Mouse (Mus musculus) liver, embryonic 15.5 days (tissue): ENCODE results near the gene Plekha1. TPM values are rescaled to one million over a fixed set of nuclear protein-coding genes. Genes with fewer than 3 reads are reported as not detected.

Experiments
- ATAC-seq: fragments of 200-750 bp; cut with Nextera tagmentation; 2 replicates; pipeline ENCODE4 v1.8.0; 2017; ENCODE audit warnings: moderate number of reproducible peaks, mild to moderate bottlenecking, moderate library complexity; ENCODE audit not compliant: insufficient read depth
- H3K27ac ChIP-seq: fragments of 300-500 bp; sonication (generic); replicated peaks from 2 replicates; pipeline ENCODE4 v1.5.1; 2015; ENCODE audit warnings: mild to moderate bottlenecking, inconsistent platforms
- H3K27me3 ChIP-seq: fragments of 300-500 bp; sonication (generic); 2 replicates; pipeline ENCODE4 v1.6.1; 2015; ENCODE audit warnings: mild to moderate bottlenecking, inconsistent platforms
- H3K36me3 ChIP-seq: fragments of 300-500 bp; sonication (generic); replicated peaks from 2 replicates; pipeline ENCODE4 v1.6.1; 2015; ENCODE audit warnings: moderate library complexity, mild to moderate bottlenecking, inconsistent platforms
- H3K4me1 ChIP-seq: fragments of 300-500 bp; sonication (generic); replicated peaks from 2 replicates; pipeline ENCODE4 v1.6.1; 2015; ENCODE audit warnings: inconsistent platforms
- H3K4me2 ChIP-seq: fragments of 300-500 bp; sonication (generic); 2 replicates; pipeline ENCODE4 v1.6.1; 2015; ENCODE audit warnings: moderate library complexity, mild to moderate bottlenecking, inconsistent platforms
- H3K4me3 ChIP-seq: fragments of 300-500 bp; sonication (generic); replicated peaks from 2 replicates; pipeline ENCODE4 v1.5.1; 2015; ENCODE audit warnings: mild to moderate bottlenecking, inconsistent platforms
- H3K9ac ChIP-seq: fragments of 300-500 bp; sonication (generic); 2 replicates; pipeline ENCODE4 v1.6.1; 2015; ENCODE audit warnings: moderate library complexity, mild to moderate bottlenecking, inconsistent platforms
- H3K9me3 ChIP-seq: fragments of 300-500 bp; sonication (generic); replicated peaks from 2 replicates; pipeline ENCODE4 v1.6.1; 2016; ENCODE audit warnings: inconsistent platforms
- WGBS: fragments of 180-500 bp; shearing (Covaris S2); methylation state at CpG from one replicate; pipeline ENCODE4 v1.1.7; 2015; ENCODE audit warnings: mixed read lengths; ENCODE audit not compliant: insufficient replicate concordance; 5-methylcytosine and 5-hydroxymethylcytosine counted together
- polyA plus RNA-seq: library from polyadenylated mRNA; unstranded; fragments of >200 nt; fragmentation: Nextera tagmentation; extraction: Ambion mirVana; gene quantifications from 2 replicates; pipeline ENCODE4 v1.2.1, GENCODE M21; 2015

The Plekha1 gene
- polyA plus RNA-seq, 1 experiment from 2014 or later, result 10.3 TPM

DNA sequence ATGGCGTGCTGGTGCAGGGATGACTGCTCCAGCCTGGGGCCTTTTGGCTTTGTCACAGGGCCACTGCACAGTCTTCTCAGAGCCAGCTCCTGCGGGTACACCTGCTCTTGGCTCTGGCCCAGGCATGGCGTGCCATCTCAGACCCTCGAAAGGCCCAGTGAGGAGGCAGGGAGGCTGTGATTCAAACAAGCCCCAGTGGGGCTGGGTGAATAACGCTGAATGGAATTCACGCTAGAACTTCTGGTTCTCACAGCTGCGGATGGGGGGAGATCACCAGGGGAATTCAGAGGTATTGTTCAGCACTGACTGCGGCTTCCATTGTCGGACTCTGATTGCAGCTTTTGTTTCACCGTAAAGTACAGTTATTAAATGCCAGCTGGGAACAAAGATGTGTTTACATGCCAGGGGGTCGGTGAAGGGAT, 4.8 kb upstream of the Plekha1 start:
- H3K27ac ChIP-seq, result no peak overlapping the region
- no peak overlapping the region for H3K4me3 ChIP-seq
- no peak overlapping the region for H3K4me2 ChIP-seq
- H3K4me1 ChIP-seq, result no peaks in the 10 kb centered on the region; the same call in 1 of the 2 replicates
- no peaks in the 10 kb centered on the region for H3K36me3 ChIP-seq
- WGBS, result 55% methylated on average over 11 of the region's 11 CpGs
- H3K9me3 ChIP-seq, result no peaks in the 10 kb centered on the region
- peaks cover 13% of the 10 kb centered on the region for H3K27me3 ChIP-seq
- no peak overlapping the region for H3K9ac ChIP-seq
- no peak for ATAC-seq

DNA sequence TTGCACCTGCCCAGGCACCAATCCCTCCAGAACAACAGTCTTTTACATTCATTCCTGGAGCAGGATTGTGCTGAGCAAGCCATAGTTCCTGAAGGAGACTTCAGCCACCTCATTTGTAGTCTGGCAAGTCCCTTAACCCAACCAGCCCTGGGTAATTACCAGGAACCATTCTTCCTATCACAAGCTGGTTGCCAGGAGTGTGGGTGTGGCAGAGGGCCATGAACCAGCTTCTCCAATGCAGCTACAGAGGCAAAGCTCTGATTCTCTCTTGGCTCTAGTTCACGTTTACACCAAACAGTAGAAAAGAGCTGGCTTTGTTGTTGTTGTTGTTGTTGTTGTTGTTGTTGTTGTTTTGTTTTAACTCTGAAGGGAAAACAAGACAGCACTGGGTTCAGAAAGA, 3.1 kb upstream of the Plekha1 start:
- H3K9me3 ChIP-seq, result no peaks in the 10 kb centered on the region
- WGBS, result 43% methylated on average over 1 of the region's 1 CpGs
- H3K4me2 ChIP-seq, result no peak overlapping the region
- no peak for ATAC-seq
- no peak overlapping the region for H3K4me3 ChIP-seq
- H3K36me3 ChIP-seq, result no peaks in the 10 kb centered on the region
- H3K9ac ChIP-seq, result no peak overlapping the region
- H3K4me1 ChIP-seq, result no peaks in the 10 kb centered on the region; the same call in 1 of the 2 replicates
- no peak overlapping the region for H3K27ac ChIP-seq
- peaks cover 29% of the 10 kb centered on the region for H3K27me3 ChIP-seq

DNA sequence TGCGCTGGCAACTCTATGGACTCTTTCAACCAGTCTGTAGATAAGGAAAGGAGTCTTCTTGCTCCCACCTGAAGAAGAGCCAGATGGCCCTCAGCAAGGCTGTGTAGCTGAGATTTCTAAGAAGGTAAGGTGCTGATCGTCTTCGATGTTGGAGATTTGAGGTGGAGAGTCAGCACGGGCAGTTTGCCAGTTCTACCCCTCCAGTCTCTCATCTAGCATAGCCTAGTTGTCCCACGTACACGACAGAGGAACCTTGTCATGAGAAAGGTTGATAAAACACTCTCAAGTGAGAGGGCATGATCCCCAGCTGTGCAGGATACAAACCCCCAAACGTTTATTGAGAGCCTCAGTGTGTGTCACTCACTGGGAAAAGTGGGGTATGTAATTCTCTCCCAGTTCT, 845 bp upstream of the Plekha1 start:
- Histone ChIP-seq H3K4me1 (no peaks in the 10 kb centered on the region; the same call in 1 of the 2 replicates), H3K9me3 (no peaks in the 10 kb centered on the region), H3K4me3 (no peak overlapping the region), H3K9ac (no peak overlapping the region), H3K27ac (no peak overlapping the region), H3K27me3 (peaks cover 31% of the 10 kb centered on the region), H3K36me3 (no peaks in the 10 kb centered on the region), H3K4me2 (no peak overlapping the region)
- 54% methylated on average over 7 of the region's 7 CpGs for WGBS
- ATAC-seq, result no peak

DNA sequence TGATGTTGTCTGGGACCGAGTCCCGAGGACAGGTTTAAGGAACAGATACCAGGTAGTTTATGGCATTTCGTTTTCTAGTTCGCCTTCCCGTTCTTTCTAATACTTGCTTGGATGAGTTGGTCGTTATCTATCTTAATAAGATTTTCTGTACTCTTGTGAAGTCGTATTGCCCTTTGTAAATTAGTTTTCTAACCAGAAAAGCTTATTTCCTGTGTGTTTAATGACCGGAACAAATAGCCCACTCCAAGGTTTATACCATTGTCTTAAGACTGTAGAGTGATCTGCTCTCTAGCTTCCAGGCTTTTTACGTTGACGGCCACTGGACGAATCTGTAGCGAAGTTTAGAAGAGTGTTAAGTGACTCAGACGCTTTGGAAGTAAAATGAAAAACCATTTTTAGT, 1.1 kb downstream of the Plekha1 start:
- H3K27me3 ChIP-seq, result peaks cover 31% of the 10 kb centered on the region
- no peaks in the 10 kb centered on the region; the same call in 1 of the 2 replicates for H3K4me1 ChIP-seq
- H3K36me3 ChIP-seq, result no peaks in the 10 kb centered on the region
- no peaks in the 10 kb centered on the region for H3K9me3 ChIP-seq
- WGBS, result 5% methylated on average over 13 of the region's 13 CpGs
- no peak overlapping the region for H3K27ac ChIP-seq
- H3K9ac ChIP-seq, result peak overlapping the region; percentile 47; the same call in 1 of the 2 replicates
- ATAC-seq, result no peak
- peak overlapping the region; percentile 63 for H3K4me3 ChIP-seq
- H3K4me2 ChIP-seq, result peak overlapping the region; percentile 63

DNA sequence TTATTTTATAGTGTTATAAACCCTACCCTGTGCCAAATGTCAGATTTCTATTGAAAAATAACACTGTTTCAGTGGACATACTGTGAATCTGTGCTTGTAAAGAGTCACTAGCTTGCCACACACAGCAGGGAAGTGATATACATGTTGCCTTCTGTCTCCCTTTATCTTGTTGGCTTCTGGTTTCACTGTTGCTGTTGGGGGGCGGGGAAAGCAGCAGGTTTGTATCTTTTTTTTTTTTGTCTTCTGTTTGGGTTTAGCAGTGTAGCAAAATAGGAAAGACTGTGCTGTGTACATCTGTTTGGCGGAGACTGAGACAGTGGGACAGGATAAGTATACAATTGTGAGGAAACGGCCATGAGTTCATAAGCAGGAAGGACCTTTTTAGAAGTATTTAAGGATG, 1.7 kb downstream of the Plekha1 start:
- H3K9me3 ChIP-seq, result no peaks in the 10 kb centered on the region
- 37% methylated on average over 3 of the region's 3 CpGs for WGBS
- H3K4me1 ChIP-seq, result no peaks in the 10 kb centered on the region; the same call in 1 of the 2 replicates
- H3K27ac ChIP-seq, result no peak overlapping the region
- H3K27me3 ChIP-seq, result peaks cover 31% of the 10 kb centered on the region
- H3K9ac ChIP-seq, result no peak overlapping the region
- no peak overlapping the region for H3K4me3 ChIP-seq
- no peaks in the 10 kb centered on the region for H3K36me3 ChIP-seq
- H3K4me2 ChIP-seq, result no peak overlapping the region
- ATAC-seq, result no peak

DNA sequence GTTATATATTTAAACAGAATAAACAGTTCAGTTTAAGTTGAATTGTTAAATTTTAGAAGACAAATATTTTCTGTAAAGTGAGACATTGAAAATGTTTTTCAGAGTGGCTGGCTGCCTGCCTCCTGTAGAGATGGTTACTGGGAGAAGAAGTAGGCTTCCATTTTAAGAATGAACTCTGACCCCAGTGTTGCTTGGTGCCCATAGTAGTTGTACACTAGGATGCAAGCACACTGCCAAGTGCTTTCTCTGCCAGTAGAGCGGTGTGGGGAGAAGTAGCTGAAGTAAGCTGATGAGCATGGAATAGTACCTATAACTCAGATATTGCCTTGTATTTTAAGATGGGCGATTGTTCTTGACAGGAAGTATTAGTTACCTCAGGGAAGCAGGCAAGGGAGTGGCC, 18.6 kb downstream of the Plekha1 start:
- no peaks in the 10 kb centered on the region for H3K4me1 ChIP-seq
- no peaks in the 10 kb centered on the region for H3K9me3 ChIP-seq
- ATAC-seq, result no peak
- H3K27ac ChIP-seq, result no peak overlapping the region
- 60% methylated on average over 2 of the region's 2 CpGs for WGBS
- H3K36me3 ChIP-seq, result no peaks in the 10 kb centered on the region; the same call in 1 of the 2 replicates
- no peak overlapping the region for H3K4me3 ChIP-seq
- H3K9ac ChIP-seq, result no peak overlapping the region
- no peaks in the 10 kb centered on the region for H3K27me3 ChIP-seq
- H3K4me2 ChIP-seq, result no peak overlapping the region

DNA sequence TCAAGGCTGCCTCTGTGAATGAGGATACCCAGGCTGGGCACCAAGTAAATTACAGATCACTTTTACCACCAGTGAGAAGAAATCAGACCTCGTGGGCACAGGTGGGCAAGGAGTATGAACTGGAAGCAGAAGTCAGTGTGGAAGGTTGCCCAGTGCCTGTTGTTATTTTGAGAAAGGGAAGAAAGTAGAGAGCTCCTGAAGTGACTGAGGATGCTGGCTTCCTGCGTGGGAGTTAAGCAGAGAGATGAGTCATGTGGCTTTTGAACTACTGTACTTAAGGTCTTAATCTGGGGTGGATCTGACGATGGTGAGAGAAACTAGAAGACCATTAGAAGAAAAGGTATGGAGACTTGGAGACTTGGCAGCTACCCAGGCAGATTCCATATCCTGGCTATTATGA, 20.7 kb downstream of the Plekha1 start:
- 45% methylated on average over 3 of the region's 3 CpGs for WGBS
- Histone ChIP-seq H3K4me2 (no peak overlapping the region), H3K9me3 (no peaks in the 10 kb centered on the region), H3K27me3 (no peaks in the 10 kb centered on the region), H3K36me3 (no peaks in the 10 kb centered on the region; the same call in 1 of the 2 replicates), H3K4me1 (no peaks in the 10 kb centered on the region), H3K9ac (no peak overlapping the region), H3K27ac (no peak overlapping the region), H3K4me3 (no peak overlapping the region)
- no peak for ATAC-seq

DNA sequence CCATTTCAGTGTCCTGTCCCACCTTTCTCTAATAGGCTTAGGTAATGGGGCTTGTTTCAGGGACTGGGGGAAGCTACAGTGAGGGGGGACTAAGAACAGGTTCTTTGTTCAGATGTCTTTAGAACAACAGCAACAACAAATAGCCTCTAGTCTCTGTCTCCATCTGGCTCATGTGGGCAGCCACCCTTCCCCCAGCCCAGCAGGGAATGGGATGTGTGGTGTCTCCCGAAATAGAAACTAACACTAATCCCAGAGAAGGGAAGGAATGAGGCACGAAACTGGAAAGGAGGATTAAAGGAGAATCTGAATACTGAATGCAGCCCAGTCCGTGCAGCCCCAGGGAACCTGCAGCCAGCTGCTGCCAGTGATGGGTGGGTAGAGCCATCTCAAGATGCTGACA, 22.4 kb downstream of the Plekha1 start:
- Histone ChIP-seq H3K4me1 (no peaks in the 10 kb centered on the region), H3K4me2 (no peak overlapping the region), H3K36me3 (no peaks in the 10 kb centered on the region; the same call in 1 of the 2 replicates), H3K27ac (no peak overlapping the region), H3K4me3 (no peak overlapping the region), H3K27me3 (no peaks in the 10 kb centered on the region), H3K9ac (no peak overlapping the region), H3K9me3 (no peaks in the 10 kb centered on the region)
- ATAC-seq, result no peak
- WGBS, result 45% methylated on average over 3 of the region's 3 CpGs

DNA sequence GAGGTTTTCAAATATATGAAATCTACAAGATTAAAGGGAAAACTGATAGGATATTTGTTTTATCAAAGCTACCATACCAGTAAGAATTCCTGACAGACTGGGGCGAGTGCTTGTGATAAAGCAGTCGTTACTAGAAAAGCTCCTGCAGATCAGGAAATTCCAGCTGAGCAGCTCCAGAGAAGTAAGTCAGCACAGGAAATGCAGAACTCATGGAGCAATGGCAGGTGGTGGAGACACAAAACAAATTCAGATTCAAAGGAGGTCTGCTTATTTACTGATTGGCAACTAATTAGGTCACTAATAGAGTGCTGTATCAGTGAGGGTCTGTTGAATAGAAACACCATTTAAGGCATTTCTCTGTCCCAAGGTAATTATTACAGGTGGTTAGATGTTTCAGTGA, 25.3 kb downstream of the Plekha1 start:
- Histone ChIP-seq H3K36me3 (no peaks in the 10 kb centered on the region; the same call in 1 of the 2 replicates), H3K4me3 (no peak overlapping the region), H3K9me3 (no peaks in the 10 kb centered on the region), H3K4me2 (no peak overlapping the region), H3K9ac (no peak overlapping the region), H3K4me1 (no peaks in the 10 kb centered on the region), H3K27me3 (no peaks in the 10 kb centered on the region), H3K27ac (no peak overlapping the region)
- ATAC-seq, result no peak
- WGBS, result 20% methylated on average over 2 of the region's 2 CpGs

DNA sequence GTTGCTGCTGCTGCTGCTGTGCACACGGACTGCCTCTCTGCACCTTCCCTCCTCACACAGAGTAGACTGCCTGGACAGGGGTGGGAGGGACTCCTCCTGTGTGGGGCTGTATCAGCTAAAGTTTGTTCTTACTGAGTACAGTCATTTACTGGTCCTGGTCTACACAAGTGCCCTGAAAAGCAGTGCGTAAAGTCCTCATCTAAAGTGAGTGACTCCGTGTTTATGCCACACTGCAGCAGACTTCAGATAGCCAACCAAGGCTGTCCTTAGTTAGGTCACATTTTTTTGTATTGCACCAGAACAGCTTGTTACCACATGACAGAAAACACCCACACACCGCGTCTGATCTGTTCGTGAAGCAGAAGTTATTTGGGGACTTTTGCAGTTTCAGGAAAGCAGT, 27.4 kb downstream of the Plekha1 start:
- Histone ChIP-seq H3K27ac (no peak overlapping the region), H3K9me3 (no peaks in the 10 kb centered on the region), H3K4me3 (no peak overlapping the region), H3K9ac (no peak overlapping the region), H3K4me2 (no peak overlapping the region), H3K36me3 (0 out of 2 replicates have a peak, but pooled peaks cover 3% of the 10 kb centered on the region), H3K4me1 (no peaks in the 10 kb centered on the region), H3K27me3 (no peaks in the 10 kb centered on the region)
- 59% methylated on average over 6 of the region's 6 CpGs for WGBS
- ATAC-seq, result no peak

DNA sequence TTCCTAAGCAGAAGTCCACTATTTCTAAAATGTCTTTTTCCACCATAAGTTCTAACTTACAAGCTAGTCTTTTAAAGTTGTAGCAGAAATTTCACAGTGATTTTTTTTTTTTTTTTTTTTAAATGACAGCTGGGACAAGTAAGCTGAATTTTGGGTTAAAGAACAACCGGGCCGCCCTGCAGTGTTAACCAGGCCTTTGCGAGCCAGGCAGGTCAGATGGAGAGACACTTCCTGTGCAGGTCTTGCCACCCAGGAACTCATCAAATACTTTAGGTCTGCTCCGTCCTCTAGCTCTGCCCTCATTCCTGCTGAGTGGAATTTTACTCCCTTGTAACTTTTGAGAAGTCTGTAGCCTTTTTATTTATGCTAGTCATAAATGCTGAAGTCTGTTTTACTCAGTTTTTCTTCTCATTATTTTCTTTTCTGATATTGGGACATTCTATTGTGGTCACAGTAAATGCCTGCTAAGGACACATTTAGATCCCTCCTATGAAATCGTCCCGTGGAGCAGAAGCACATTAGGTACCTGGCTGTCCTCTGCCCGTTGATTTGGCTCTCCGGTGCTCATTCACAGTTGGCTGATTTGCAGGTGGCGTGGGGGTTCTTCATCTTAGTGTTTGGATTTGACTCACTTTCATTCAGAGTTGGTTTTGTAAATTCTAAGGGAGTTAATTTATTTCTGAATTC, 29.5 kb downstream of the Plekha1 start:
- Histone ChIP-seq H3K4me2 (no peak overlapping the region), H3K27me3 (no peaks in the 10 kb centered on the region), H3K9me3 (no peaks in the 10 kb centered on the region), H3K9ac (no peak overlapping the region), H3K4me3 (no peak overlapping the region), H3K36me3 (0 out of 2 replicates have a peak, but pooled peaks cover 3% of the 10 kb centered on the region), H3K27ac (no peak overlapping the region), H3K4me1 (no peaks in the 10 kb centered on the region)
- ATAC-seq, result no peak
- 67% methylated on average over 9 of the region's 9 CpGs for WGBS

DNA sequence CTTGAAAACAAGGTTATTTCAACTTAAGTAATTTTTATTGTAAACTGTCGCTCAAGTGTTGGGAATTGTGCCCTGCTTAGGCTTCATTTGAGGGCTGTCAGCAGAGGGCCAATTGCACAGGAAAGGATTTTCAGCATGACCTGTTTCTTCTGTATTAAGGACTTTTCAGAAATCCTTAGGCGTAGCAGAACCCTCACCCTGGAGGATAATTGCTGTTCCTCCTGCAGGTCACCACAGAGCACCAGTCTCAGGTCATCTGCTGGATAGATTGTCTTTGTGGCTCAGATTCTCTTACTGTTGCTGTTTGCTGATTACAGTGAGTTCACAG, 30.0 kb downstream of the Plekha1 start:
- H3K9ac ChIP-seq, result no peak overlapping the region
- no peak overlapping the region for H3K27ac ChIP-seq
- no peak overlapping the region for H3K4me2 ChIP-seq
- H3K4me1 ChIP-seq, result no peaks in the 10 kb centered on the region
- H3K36me3 ChIP-seq, result 0 out of 2 replicates have a peak, but pooled peaks cover 3% of the 10 kb centered on the region
- WGBS, result 64% methylated on average over 2 of the region's 2 CpGs
- no peaks in the 10 kb centered on the region for H3K9me3 ChIP-seq
- no peaks in the 10 kb centered on the region for H3K27me3 ChIP-seq
- ATAC-seq, result no peak
- H3K4me3 ChIP-seq, result no peak overlapping the region
